Mouse (Mus musculus) midbrain, embryonic 13.5 days (tissue): ENCODE measurements around the gene Fbxl7. TPM values are rescaled to one million over a fixed set of nuclear protein-coding genes. Genes with fewer than 3 reads are reported as not detected.

Experiments
- ATAC-seq: fragments of 200-750 bp; cut with Nextera tagmentation; 2 replicates; pipeline ENCODE4 v1.8.0; 2017; ENCODE audit warnings: mild to moderate bottlenecking, moderate TSS enrichment, moderate library complexity
- H3K27ac ChIP-seq: fragments of 300-500 bp; sonication (generic); 2 replicates; pipeline ENCODE4 v1.5.1; 2015; ENCODE audit warnings: inconsistent platforms, mild to moderate bottlenecking, moderate library complexity
- H3K27me3 ChIP-seq: fragments of 300-500 bp; sonication (generic); 2 replicates; pipeline ENCODE4 v1.6.1; 2015; ENCODE audit warnings: mild to moderate bottlenecking, inconsistent platforms
- H3K36me3 ChIP-seq: fragments of 300-500 bp; sonication (generic); 2 replicates; pipeline ENCODE4 v1.6.1; 2015; ENCODE audit warnings: mild to moderate bottlenecking, inconsistent platforms
- H3K4me1 ChIP-seq: fragments of 300-500 bp; sonication (generic); replicated peaks from 2 replicates; pipeline ENCODE4 v1.6.1; 2015; ENCODE audit warnings: inconsistent platforms
- H3K4me2 ChIP-seq: fragments of 300-500 bp; sonication (generic); replicated peaks from 2 replicates; pipeline ENCODE4 v1.6.1; 2015; ENCODE audit warnings: moderate library complexity, mild to moderate bottlenecking, inconsistent platforms
- H3K4me3 ChIP-seq: fragments of 300-500 bp; sonication (generic); replicated peaks from 2 replicates; pipeline ENCODE4 v1.5.1; 2015; ENCODE audit warnings: mild to moderate bottlenecking, inconsistent platforms
- H3K9ac ChIP-seq: fragments of 300-500 bp; sonication (generic); replicated peaks from 2 replicates; pipeline ENCODE4 v1.6.1; 2015; ENCODE audit warnings: mild to moderate bottlenecking, inconsistent platforms
- H3K9me3 ChIP-seq: fragments of 300-500 bp; sonication (generic); 2 replicates; pipeline ENCODE4 v1.6.1; 2016; ENCODE audit warnings: mild to moderate bottlenecking, inconsistent platforms
- WGBS: fragments of 180-500 bp; shearing (Covaris S2); methylation state at CpG from one replicate; pipeline ENCODE4 v1.1.7; 2015; 5-methylcytosine and 5-hydroxymethylcytosine counted together
- polyA plus RNA-seq: library from polyadenylated mRNA; unstranded; fragments of >200 nt; fragmentation: Nextera tagmentation; extraction: Ambion mirVana; gene quantifications from 2 replicates; pipeline ENCODE4 v1.2.1, GENCODE M21; 2015

The Fbxl7 gene
- polyA plus RNA-seq, 1 experiment from 2014 or later = 9.9 TPM

- H3K9me3 ChIP-seq = no peaks in the 10 kb centered on the region
- 0 out of 2 replicates have a peak, but pooled peaks cover 3% of the 10 kb centered on the region for H3K27me3 ChIP-seq
- 22% methylated on average over 1 of the region's 1 CpGs for WGBS
- H3K36me3 ChIP-seq = no peaks in the 10 kb centered on the region
- H3K4me2 ChIP-seq = no peak overlapping the region
- H3K9ac ChIP-seq = no peak overlapping the region
- H3K4me1 ChIP-seq = peaks cover 37% of the 10 kb centered on the region
- H3K4me3 ChIP-seq = no peak overlapping the region
- ATAC-seq = 0 out of 2 replicates have a peak, but pooled peaks have one; percentile 35
- H3K27ac ChIP-seq = no peak overlapping the region
Measured at GRCm38 (mm10) chr15:26872234-26872633, 23.1 kb downstream of the Fbxl7 start.

GRCm38 (mm10) chr15:26869197-26869596 is 26.2 kb downstream of the Fbxl7 start:
- Histone ChIP-seq H3K4me1 (peaks cover 18% of the 10 kb centered on the region), H3K27ac (no peak overlapping the region), H3K27me3 (no peaks in the 10 kb centered on the region), H3K4me2 (no peak overlapping the region), H3K36me3 (no peaks in the 10 kb centered on the region), H3K9ac (no peak overlapping the region), H3K9me3 (no peaks in the 10 kb centered on the region), H3K4me3 (no peak overlapping the region)
- 85% methylated on average over 3 of the region's 3 CpGs for WGBS
- no peak for ATAC-seq

DNA sequence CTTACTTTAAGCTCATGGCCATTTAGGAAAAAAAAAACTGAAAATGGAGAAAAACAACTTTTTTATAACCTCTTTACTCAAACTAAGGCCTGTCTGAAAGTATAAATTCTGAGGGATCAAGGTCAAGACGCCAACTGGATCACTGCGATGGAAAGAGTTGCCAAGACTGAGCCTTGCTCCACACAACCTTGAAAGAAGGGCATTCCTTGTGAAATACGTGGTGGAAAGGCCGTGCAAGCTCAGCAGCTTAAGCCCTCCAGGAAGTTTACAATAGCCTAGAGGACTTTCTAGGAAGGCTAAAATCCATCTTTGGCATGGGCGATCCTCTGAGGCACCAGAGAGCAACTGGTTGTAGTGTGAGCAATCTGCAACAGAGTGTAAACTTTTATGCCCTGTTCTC is 27.9 kb downstream of the Fbxl7 start:
- no peaks in the 10 kb centered on the region for H3K27me3 ChIP-seq
- no peak overlapping the region for H3K4me2 ChIP-seq
- no peaks in the 10 kb centered on the region for H3K9me3 ChIP-seq
- no peak overlapping the region for H3K27ac ChIP-seq
- H3K36me3 ChIP-seq = no peaks in the 10 kb centered on the region
- no peak overlapping the region for H3K4me3 ChIP-seq
- WGBS = 81% methylated on average over 5 of the region's 5 CpGs
- ATAC-seq = no peak
- peaks cover 4% of the 10 kb centered on the region for H3K4me1 ChIP-seq
- H3K9ac ChIP-seq = no peak overlapping the region

GRCm38 (mm10) chr15:26862173-26862572 is 33.2 kb downstream of the Fbxl7 start:
- H3K9me3 ChIP-seq = no peaks in the 10 kb centered on the region
- H3K4me2 ChIP-seq = no peak overlapping the region
- no peak overlapping the region for H3K27ac ChIP-seq
- no peak overlapping the region for H3K4me3 ChIP-seq
- no peaks in the 10 kb centered on the region for H3K4me1 ChIP-seq
- ATAC-seq = no peak
- H3K36me3 ChIP-seq = no peaks in the 10 kb centered on the region
- H3K9ac ChIP-seq = no peak overlapping the region
- 88% methylated on average over 2 of the region's 2 CpGs for WGBS
- no peaks in the 10 kb centered on the region for H3K27me3 ChIP-seq

DNA sequence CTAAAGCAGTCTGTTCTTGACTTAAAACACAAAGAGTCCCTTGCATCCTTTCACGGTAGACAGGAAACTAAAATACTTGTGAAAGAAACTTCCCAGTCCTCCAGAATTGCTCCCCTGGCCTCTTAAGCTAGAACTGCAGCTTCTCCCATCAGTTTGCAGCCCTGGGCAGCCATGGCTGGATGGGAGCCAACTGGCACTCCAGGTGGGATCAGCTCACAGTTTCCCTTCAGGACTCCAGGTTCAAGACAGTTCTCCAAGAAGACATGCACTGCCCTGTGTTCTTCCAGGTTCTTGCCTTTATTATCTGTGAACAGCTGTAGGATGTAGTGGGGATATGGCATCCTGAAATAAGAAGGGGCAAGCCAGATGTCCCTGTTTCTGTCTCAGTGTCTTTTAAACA is 45.8 kb downstream of the Fbxl7 start:
- Histone ChIP-seq H3K9ac (no peak overlapping the region), H3K4me1 (peaks cover 11% of the 10 kb centered on the region), H3K36me3 (no peaks in the 10 kb centered on the region), H3K27me3 (no peaks in the 10 kb centered on the region), H3K4me2 (no peak overlapping the region), H3K9me3 (no peaks in the 10 kb centered on the region), H3K27ac (no peak overlapping the region), H3K4me3 (no peak overlapping the region)
- WGBS = 70% methylated on average over 1 of the region's 1 CpGs
- ATAC-seq = no peak

DNA sequence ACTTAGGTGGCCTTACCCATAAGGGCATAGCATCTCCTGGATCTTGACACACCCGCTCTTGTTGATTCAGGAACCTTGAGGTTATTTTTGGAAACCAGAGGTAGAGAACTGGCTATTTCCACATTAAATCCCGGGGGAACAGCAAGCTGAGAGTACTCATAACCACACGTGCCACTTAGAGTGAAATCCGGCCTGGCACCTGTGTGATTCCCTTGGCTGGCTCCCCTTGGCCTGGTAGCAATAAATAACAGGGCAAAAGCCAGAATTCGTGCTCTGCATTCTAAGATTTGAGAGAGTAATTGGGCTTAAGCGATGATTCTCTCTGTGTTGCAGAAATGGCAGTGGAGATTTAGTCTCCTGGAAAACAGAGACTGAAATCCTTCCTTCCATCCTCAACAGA is 53.2 kb downstream of the Fbxl7 start:
- no peaks in the 10 kb centered on the region for H3K9me3 ChIP-seq
- H3K27ac ChIP-seq = no peak overlapping the region
- WGBS = 88% methylated on average over 6 of the region's 6 CpGs
- H3K4me2 ChIP-seq = no peak overlapping the region
- no peak for ATAC-seq
- H3K36me3 ChIP-seq = no peaks in the 10 kb centered on the region
- H3K4me1 ChIP-seq = peaks cover 11% of the 10 kb centered on the region
- no peak overlapping the region for H3K4me3 ChIP-seq
- no peaks in the 10 kb centered on the region for H3K27me3 ChIP-seq
- H3K9ac ChIP-seq = no peak overlapping the region

DNA sequence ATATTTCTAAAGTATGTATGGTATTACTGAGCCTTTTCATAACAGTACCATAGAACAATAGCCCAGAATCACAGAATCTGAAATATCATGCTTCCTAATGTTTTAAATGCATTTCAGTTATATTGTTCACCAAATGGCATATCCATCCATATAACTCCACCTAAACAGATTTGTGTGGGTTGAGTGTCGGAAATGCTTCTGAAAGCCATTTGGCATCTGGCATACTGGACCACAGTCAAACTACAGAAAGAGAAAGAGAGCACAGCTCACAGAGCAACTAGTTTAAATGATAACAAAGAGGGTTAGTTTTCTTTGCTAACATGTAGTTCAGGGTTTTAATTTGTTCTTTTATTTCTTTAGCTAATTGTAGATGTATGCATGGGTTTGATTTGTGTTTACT is 57.0 kb downstream of the Fbxl7 start:
- Histone ChIP-seq H3K27ac (no peak overlapping the region), H3K4me3 (no peak overlapping the region), H3K4me2 (no peak overlapping the region), H3K4me1 (no peaks in the 10 kb centered on the region), H3K27me3 (no peaks in the 10 kb centered on the region), H3K36me3 (no peaks in the 10 kb centered on the region), H3K9ac (no peak overlapping the region), H3K9me3 (no peaks in the 10 kb centered on the region)
- 93% methylated on average over 1 of the region's 1 CpGs for WGBS
- ATAC-seq = no peak

- ATAC-seq = no peak
Measured at GRCm38 (mm10) chr15:26837200-26837599, 58.2 kb downstream of the Fbxl7 start.

DNA sequence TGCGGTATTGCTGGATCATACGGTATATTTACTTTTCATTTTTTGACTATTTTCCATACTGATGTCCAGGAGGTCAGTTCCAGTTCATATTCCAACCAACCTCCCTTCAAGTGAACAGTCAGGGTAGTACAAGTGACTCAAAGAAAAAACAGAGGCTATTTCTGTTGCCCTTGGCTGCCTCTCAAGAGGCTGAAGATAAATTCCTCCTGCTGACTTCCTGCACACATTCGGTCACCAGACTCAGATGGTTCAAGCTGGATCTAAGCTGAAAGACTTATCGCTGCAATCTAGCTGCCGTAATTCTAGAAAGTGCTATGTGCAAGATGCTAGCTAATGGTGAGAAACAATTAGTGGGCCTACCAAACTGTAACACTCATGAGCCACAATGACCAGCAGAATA is 61.0 kb downstream of the Fbxl7 start:
- Histone ChIP-seq H3K27ac (no peak overlapping the region), H3K4me2 (no peak overlapping the region), H3K9me3 (no peaks in the 10 kb centered on the region), H3K27me3 (no peaks in the 10 kb centered on the region), H3K4me3 (no peak overlapping the region), H3K36me3 (no peaks in the 10 kb centered on the region), H3K9ac (no peak overlapping the region), H3K4me1 (0 out of 2 replicates have a peak, but pooled peaks cover 4% of the 10 kb centered on the region)
- no peak for ATAC-seq
- WGBS = 98% methylated on average over 5 of the region's 5 CpGs

More at GRCm38 (mm10) chr15:26837200-26837599, 58.2 kb downstream of the Fbxl7 start:
- no peak overlapping the region for H3K4me3 ChIP-seq
- no peak overlapping the region for H3K4me2 ChIP-seq
- H3K9ac ChIP-seq = no peak overlapping the region
- no peaks in the 10 kb centered on the region for H3K27me3 ChIP-seq
- no peaks in the 10 kb centered on the region for H3K36me3 ChIP-seq
- 64% methylated on average over 3 of the region's 3 CpGs for WGBS
- no peaks in the 10 kb centered on the region for H3K9me3 ChIP-seq
- no peaks in the 10 kb centered on the region for H3K4me1 ChIP-seq
- no peak overlapping the region for H3K27ac ChIP-seq

GRCm38 (mm10) chr15:26831141-26831540 is 64.2 kb downstream of the Fbxl7 start:
- Histone ChIP-seq H3K4me2 (no peak overlapping the region), H3K9me3 (no peaks in the 10 kb centered on the region), H3K27me3 (no peaks in the 10 kb centered on the region), H3K36me3 (no peaks in the 10 kb centered on the region), H3K4me3 (no peak overlapping the region), H3K9ac (no peak overlapping the region), H3K27ac (no peak overlapping the region), H3K4me1 (0 out of 2 replicates have a peak, but pooled peaks cover 4% of the 10 kb centered on the region)
- no peak for ATAC-seq
- WGBS = 88% methylated on average over 4 of the region's 4 CpGs

DNA sequence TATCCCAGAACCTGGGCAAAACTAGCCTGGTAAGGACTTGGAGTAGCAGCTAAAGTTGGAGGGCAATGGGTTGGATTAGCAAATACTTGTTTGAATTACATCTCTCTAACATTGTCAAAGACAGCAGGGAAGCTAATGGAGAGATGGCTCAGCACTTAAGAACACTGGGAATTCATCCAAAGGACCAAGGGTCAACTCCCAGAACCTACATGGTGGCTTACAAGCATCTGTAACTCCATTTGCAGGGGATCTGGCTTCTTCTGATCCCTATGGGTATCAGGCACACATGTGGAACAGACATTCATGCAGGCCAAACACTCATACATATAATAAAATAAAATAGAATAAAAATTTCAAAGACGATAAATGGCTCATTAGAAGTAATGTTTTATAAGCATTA is 78.4 kb downstream of the Fbxl7 start:
- Histone ChIP-seq H3K9ac (no peak overlapping the region), H3K4me2 (no peak overlapping the region), H3K27ac (no peak overlapping the region), H3K9me3 (no peaks in the 10 kb centered on the region), H3K4me3 (no peak overlapping the region), H3K4me1 (no peaks in the 10 kb centered on the region), H3K36me3 (no peaks in the 10 kb centered on the region), H3K27me3 (no peaks in the 10 kb centered on the region)
- WGBS = 100% methylated on average over 1 of the region's 1 CpGs
- no peak for ATAC-seq

DNA sequence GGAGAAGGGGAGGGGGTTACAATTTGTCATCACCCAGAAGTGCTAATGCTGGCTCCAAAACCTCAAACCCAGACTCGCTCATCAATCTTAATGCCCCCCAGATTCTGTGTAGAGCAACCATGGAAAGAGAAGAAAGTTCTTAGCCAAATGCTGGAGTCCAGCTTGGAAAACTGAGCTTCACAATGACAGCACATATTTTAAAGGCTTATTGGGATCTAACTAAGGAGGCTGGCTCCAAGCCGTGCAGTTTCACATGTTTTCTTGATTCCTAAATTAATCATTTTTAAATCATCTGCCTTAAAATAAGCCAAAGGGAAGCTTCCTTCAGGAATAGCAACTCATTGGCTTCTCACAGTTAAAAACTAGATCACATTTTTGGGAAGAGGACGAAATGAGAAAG is 82.5 kb downstream of the Fbxl7 start:
- H3K27me3 ChIP-seq = no peaks in the 10 kb centered on the region
- ATAC-seq = no peak
- 85% methylated on average over 3 of the region's 3 CpGs for WGBS
- no peaks in the 10 kb centered on the region for H3K9me3 ChIP-seq
- H3K27ac ChIP-seq = no peak overlapping the region
- H3K4me3 ChIP-seq = no peak overlapping the region
- no peaks in the 10 kb centered on the region for H3K36me3 ChIP-seq
- H3K4me2 ChIP-seq = no peak overlapping the region
- no peak overlapping the region for H3K9ac ChIP-seq
- H3K4me1 ChIP-seq = no peaks in the 10 kb centered on the region

DNA sequence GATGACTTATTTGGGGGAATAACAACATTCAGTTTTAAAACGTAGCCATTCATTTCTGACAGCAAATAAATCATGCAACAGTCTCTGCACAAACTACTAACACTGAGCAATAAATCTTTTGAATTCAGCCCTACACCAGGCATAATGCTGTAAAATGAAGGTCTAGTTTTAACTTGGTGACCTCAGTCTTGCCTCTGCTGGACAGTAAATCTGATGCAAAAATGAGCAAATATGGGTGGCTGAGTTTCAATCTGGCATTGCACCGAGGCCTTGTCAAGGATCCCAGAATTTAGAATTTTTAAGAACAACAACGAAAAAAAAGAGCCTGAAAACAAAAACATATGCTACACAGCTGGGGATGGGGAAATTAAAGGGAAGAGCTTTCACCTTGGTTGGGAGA is 85.8 kb downstream of the Fbxl7 start:
- H3K27ac ChIP-seq = no peak overlapping the region
- no peaks in the 10 kb centered on the region for H3K9me3 ChIP-seq
- no peak overlapping the region for H3K4me3 ChIP-seq
- H3K4me1 ChIP-seq = no peaks in the 10 kb centered on the region
- ATAC-seq = no peak
- 81% methylated on average over 3 of the region's 3 CpGs for whole genome bisulfite sequencing
- H3K36me3 ChIP-seq = no peaks in the 10 kb centered on the region
- H3K4me2 ChIP-seq = no peak overlapping the region
- no peaks in the 10 kb centered on the region for H3K27me3 ChIP-seq
- H3K9ac ChIP-seq = no peak overlapping the region
